Mouse (Mus musculus) layer of hippocampus, adult 11-12 months (tissue): ENCODE results near the gene Ebf4.

ENCODE experiments used
- DNase-seq: peaks from one replicate; pipeline ENCODE4 v3.0.0; 2022; ENCODE audit warnings: low spot score

The Ebf4 gene

DNA sequence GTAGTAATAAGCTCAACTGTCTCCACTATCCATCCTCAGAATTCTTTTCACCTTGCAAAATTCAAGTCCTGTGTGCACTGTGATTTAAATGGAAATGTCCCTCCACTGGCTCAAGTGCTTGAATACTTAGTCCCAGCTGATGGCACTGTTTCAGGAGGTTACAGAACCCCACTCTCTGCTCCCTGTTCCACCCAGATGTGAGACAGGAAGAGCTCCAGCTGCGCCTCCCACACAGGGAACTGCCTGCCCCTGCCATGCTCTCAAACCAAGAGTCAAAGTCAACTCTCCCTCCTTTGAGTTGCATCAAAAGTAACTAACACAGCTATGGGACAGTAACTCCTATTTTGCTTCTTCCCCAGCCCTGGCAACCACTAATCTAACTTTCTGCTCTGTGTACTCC, 91.2 kb downstream of the Ebf4 start:
- DNase-seq, result no peak

GRCm38 (mm10) chr2:130388796-130389195, 93.8 kb downstream of the Ebf4 start:
- no peak for DNase-seq

DNA sequence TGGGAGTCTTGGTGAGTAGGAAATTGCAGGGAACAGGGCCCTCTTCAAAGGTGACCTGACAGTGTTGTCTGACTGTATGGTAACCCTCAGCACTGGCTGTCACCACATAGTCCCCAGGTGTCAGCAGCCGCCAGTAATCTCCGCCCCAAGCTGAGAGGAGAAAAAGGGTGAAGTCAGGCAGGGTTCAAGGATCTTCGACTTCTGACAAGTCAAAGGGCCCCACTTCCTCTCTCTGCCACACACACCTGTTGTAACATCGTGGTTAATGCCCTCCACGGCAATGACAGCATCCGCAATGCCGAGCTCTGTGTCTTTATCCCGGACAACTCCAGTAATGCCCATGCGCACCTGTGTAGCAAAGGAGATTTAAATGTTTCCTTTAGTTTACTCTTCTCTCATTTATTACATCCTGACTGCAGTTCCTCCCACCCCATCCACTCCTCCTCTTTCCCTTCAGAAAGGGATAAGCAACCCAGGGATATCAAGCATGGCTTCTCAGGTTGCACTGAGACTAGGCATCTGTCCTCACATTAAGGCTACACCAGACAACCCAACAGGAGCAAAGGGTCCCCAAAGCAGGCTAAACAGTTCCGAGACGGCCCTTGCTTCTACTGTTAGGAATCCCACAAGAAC, 96.1 kb downstream of the Ebf4 start:
- no peak for DNase-seq

GRCm38 (mm10) chr2:130392836-130393235, 97.9 kb downstream of the Ebf4 start:
- DNase-seq, result no peak

- DNase-seq, result no peak
Measured at GRCm38 (mm10) chr2:130395696-130396095, 100.7 kb downstream of the Ebf4 start.

- no peak for DNase-seq
Measured at GRCm38 (mm10) chr2:130397186-130397985, 102.4 kb downstream of the Ebf4 start, which contains the start of gene Cpxm1. Gene Cpxm1, minus strand, starts transcription at chr2:130397574.

- DNase-seq, result no peak
Measured at GRCm38 (mm10) chr2:130398091-130398490, 103.1 kb downstream of the Ebf4 start.

DNA sequence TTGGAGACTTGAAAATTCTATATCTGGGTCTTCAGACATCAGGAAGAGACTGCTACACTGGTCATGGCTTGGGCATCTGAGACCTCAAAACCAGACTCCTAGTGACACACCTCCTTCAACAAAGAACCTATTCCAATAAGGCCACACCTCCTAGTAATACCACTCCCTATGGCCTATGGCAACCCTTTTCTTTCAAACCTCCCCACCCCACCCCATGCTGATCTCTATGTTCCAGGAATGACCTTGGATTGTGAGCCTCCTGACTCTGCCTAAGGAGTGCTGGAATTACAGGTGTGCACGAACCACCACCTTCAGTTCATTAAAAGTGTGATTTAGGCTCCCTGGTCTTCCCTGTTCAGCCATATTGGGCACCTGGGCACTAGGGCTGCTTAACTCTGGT, 105.1 kb downstream of the Ebf4 start:
- DNase-seq, result no peak

GRCm38 (mm10) chr2:130401891-130402290, 106.9 kb downstream of the Ebf4 start:
- no peak for DNase-seq

GRCm38 (mm10) chr2:130404939-130405338, 110.0 kb downstream of the Ebf4 start, which contains the start of the genes Gm28372 and 1700020A23Rik:
Gene Gm28372, plus strand, starts transcription at chr2:130405239.
Gene 1700020A23Rik, plus strand, starts transcription at chr2:130405259.
- no peak for DNase-seq

DNA sequence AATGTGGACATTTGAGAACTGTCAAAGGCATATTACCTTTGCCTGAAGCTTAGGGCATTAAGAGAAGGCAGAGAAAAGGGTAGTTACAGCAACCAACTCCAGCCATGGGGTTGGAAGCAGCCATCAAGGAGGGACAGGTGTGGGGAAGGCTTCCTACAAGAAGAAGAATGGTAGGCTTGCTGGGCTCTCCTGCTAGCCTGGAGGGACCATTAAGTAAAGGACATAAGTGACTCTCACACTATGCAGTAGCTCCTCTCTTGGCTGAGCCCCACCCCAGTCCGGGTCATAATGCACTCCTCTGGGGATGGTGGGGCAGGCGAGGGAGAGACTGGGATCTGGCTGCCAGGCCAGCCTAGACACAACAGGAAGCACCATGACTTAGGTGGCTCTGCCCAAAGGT, 111.2 kb downstream of the Ebf4 start, which contains the start of gene Tmem239:
Gene Tmem239 (plus strand): TSS at position 301 of the 400 bp plus-strand sequence.
- no peak for DNase-seq

- DNase-seq, result no peak
Measured at GRCm38 (mm10) chr2:130408194-130408593, 113.2 kb downstream of the Ebf4 start.

DNA sequence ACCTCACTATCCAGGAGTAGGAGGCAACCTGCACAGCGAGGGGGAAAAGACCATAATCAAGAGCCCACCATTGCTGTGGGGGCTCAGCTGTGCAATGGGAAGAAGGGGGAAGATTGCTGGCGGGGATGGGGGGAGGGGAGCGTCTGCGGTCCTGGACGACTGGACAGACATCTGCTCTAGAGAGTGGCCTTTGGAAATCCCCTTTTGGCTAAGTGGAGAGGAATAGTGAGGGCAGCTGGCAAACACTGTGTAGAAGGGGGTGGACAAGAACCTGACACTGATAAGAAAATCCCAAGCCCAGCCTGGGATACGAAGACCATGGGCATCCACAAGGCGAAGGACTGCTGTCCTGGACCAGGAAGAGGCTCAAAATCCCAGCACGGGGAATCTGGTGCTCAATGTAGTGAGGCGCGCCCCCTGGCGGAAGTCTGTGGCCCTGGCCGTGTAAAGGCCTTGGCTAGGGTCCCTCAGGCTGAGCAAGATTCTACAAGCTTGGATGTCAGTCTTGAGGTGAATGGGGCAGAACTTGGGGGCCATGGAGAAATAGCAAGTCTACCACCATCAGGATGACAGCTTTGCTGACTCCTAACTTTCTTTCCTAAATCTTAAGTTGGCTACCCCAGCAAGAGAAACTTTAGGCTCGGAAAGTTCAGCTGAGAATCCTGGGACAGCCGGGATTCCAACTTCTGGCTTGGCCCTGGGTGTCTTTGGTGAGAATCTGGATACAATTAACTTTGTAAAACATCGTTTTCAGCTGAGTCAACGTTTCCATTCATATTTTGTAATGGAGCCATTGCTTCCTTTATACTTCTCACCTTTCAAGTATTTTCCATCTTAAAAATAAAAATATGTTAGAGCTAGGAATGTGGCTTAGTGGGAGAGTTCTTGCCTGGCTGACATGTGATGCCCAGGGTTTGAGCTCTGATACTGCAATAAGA, 116.9 kb downstream of the Ebf4 start:
- DNase-seq, result peak; percentile 88

DNA sequence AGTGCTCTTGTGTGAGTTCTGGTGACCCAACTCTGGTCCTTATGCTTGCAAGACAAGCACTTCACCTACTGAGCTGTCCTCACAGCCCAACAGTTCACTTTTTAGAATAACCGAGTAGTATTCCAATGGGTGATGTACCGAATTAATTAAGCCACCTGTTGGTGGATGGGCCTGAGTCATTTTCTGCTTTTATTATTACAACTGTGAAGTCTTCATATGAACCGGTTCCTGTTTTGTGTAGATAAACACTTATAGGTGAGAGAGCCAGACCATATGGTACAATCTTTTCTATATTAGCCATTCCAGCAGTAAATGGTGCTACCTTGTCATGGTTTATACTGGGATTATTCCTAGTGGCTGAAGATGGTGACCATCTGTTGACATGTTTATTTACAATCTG, 117.8 kb downstream of the Ebf4 start:
- DNase-seq, result no peak

GRCm38 (mm10) chr2:130414094-130414856, 119.3 kb downstream of the Ebf4 start:
- DNase-seq, result no peak
